Mouse (Mus musculus) hindbrain, embryonic 13.5 days (tissue): Measurements from ENCODE around the gene Ankmy2. TPM values are rescaled to one million over a fixed set of nuclear protein-coding genes. Genes with fewer than 3 reads are reported as not detected.
A peak's percentile ranks its signal among the peaks of the same experiment; 100 is the strongest.

Experiments
- ATAC-seq: fragments of 200-750 bp; cut with Nextera tagmentation; 2 replicates; pipeline ENCODE4 v1.8.0; 2017; ENCODE audit warnings: moderate TSS enrichment; ENCODE audit not compliant: low FRiP score
- H3K27ac ChIP-seq: fragments of 300-500 bp; sonication (generic); 2 replicates; pipeline ENCODE4 v1.5.1; 2015; ENCODE audit warnings: inconsistent platforms, mild to moderate bottlenecking, moderate library complexity
- H3K27me3 ChIP-seq: fragments of 300-500 bp; sonication (generic); 2 replicates; pipeline ENCODE4 v1.6.1; 2015; ENCODE audit warnings: mild to moderate bottlenecking, inconsistent platforms
- H3K36me3 ChIP-seq: fragments of 300-500 bp; sonication (generic); 2 replicates; pipeline ENCODE4 v1.6.1; 2015; ENCODE audit warnings: mild to moderate bottlenecking, inconsistent platforms
- H3K4me1 ChIP-seq: fragments of 300-500 bp; sonication (generic); replicated peaks from 2 replicates; pipeline ENCODE4 v1.6.1; 2015; ENCODE audit warnings: inconsistent platforms
- H3K4me2 ChIP-seq: fragments of 300-500 bp; sonication (generic); 2 replicates; pipeline ENCODE4 v1.6.1; 2015; ENCODE audit warnings: inconsistent platforms, mild to moderate bottlenecking, moderate library complexity
- H3K4me3 ChIP-seq: fragments of 300-500 bp; sonication (generic); 2 replicates; pipeline ENCODE4 v1.5.1; 2015; ENCODE audit warnings: mild to moderate bottlenecking, inconsistent platforms
- H3K9ac ChIP-seq: fragments of 300-500 bp; sonication (generic); 2 replicates; pipeline ENCODE4 v1.6.1; 2015; ENCODE audit warnings: mild to moderate bottlenecking, inconsistent platforms
- H3K9me3 ChIP-seq: fragments of 300-500 bp; sonication (generic); 2 replicates; pipeline ENCODE4 v1.6.1; 2016; ENCODE audit warnings: inconsistent platforms
- WGBS: fragments of 180-500 bp; shearing (Covaris S2); methylation state at CpG from one replicate; pipeline ENCODE4 v1.1.7; 2015; 5-methylcytosine and 5-hydroxymethylcytosine counted together
- polyA plus RNA-seq: library from polyadenylated mRNA; unstranded; fragments of >200 nt; fragmentation: Nextera tagmentation; extraction: Ambion mirVana; gene quantifications from 2 replicates; pipeline ENCODE4 v1.2.1, GENCODE M21; 2015

The Ankmy2 gene
- polyA plus RNA-seq, 1 experiment from 2014 or later, result 63.8 TPM

- H3K27me3 ChIP-seq, result no peaks in the 10 kb centered on the region
- 95% methylated on average over 3 of the region's 3 CpGs for WGBS
- H3K4me3 ChIP-seq, result no peak overlapping the region
- no peaks in the 10 kb centered on the region for H3K9me3 ChIP-seq
- H3K36me3 ChIP-seq, result peaks cover 44% of the 10 kb centered on the region
- H3K9ac ChIP-seq, result no peak overlapping the region
- no peak overlapping the region for H3K27ac ChIP-seq
- no peak for ATAC-seq
- H3K4me1 ChIP-seq, result 0 out of 2 replicates have a peak, but pooled peaks cover 5% of the 10 kb centered on the region
- no peak overlapping the region for H3K4me2 ChIP-seq
These were observed 21.5 kb upstream of the Ankmy2 start for GRCm38 (mm10) chr12:36135409-36135808.

DNA sequence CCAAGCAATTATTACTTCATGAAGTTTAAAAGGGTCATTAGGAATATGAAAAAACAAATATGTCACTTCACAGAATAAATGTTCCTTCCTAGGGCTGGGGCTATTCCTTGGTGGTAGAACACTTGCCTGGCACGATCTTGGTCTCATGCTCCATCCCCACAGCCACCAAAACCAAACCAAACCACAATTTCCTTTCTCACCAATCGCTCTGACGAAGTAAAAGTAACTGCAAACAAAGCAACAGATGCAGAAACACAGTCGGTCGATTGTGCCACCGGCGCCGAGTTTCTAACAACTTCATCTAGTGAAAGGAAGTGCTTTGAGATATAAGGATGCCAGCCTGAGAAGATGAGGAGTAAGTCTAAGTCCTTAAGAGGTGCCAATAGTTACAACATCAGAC, 20.6 kb upstream of the Ankmy2 start:
- Histone ChIP-seq H3K27me3 (no peaks in the 10 kb centered on the region), H3K27ac (no peak overlapping the region), H3K4me1 (0 out of 2 replicates have a peak, but pooled peaks cover 5% of the 10 kb centered on the region), H3K4me3 (no peak overlapping the region), H3K4me2 (no peak overlapping the region), H3K9ac (no peak overlapping the region), H3K36me3 (peaks cover 42% of the 10 kb centered on the region), H3K9me3 (no peaks in the 10 kb centered on the region)
- 98% methylated on average over 8 of the region's 8 CpGs for WGBS
- ATAC-seq, result no peak

DNA sequence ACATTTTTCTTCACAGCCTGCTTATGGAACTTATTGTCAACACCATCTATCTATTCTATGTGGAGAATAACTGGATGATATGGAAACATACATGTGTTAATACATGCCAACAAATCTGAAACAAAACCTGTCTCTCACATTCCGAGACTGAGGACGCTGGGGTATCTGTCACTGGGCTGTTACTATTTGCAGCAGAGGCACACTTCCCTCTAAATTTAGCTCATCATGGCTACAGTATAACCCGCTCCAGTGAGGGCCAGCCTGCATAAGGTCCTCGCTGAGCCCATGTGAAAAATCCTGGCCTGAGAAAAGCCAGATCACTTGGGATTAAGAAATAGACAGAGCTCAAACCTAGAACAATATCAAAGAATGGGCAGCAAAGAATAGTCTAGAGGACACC, 19.7 kb upstream of the Ankmy2 start:
- Histone ChIP-seq H3K4me2 (no peak overlapping the region), H3K4me3 (no peak overlapping the region), H3K36me3 (peaks cover 36% of the 10 kb centered on the region), H3K27me3 (no peaks in the 10 kb centered on the region), H3K27ac (no peak overlapping the region), H3K4me1 (0 out of 2 replicates have a peak, but pooled peaks cover 5% of the 10 kb centered on the region), H3K9me3 (no peaks in the 10 kb centered on the region), H3K9ac (no peak overlapping the region)
- no peak for ATAC-seq
- 94% methylated on average over 4 of the region's 4 CpGs for WGBS

GRCm38 (mm10) chr12:36140401-36140800, 16.5 kb upstream of the Ankmy2 start:
- no peak for ATAC-seq

DNA sequence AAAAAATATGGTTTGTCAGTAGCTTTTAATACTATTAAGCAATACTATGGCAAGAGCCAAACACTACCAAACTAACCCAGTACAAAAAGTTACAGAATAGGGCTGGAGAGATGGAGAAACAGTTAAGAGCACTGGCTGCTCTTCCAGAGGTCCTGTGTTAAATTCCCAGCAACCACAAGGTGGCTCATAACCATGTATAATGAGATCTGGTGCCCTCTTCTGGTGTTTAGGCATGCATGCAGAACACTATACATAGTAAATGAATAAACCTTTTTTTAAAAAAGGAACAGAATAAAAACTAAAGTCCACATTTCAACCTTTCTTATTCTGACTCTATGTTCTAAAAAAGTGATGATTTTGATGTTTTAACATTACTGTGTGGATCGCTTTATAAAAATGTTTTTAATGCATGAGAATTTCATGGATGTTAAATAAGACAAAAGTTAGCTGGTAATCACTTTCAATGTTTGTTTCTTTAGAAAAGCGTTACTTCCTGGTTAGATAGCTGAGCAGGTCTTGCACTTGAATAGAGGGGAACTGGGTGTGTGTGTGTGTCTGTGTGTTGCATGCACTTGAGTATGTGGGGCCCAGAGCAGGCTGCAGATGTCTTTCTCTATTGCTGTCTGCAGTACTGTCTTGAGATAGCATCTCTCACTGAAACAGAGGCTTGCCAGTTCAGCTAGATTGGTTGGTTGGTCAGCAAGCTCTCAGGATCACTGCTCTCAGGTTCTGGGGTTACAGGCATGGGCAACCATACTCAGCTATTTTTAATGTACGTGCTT, 10.5 kb upstream of the Ankmy2 start:
- WGBS, result 96% methylated on average over 3 of the region's 3 CpGs
- H3K4me3 ChIP-seq, result no peak overlapping the region
- no peak overlapping the region for H3K4me2 ChIP-seq
- H3K27ac ChIP-seq, result no peak overlapping the region
- peaks cover 3% of the 10 kb centered on the region; the same call in 1 of the 2 replicates for H3K4me1 ChIP-seq
- no peak overlapping the region for H3K9ac ChIP-seq
- H3K27me3 ChIP-seq, result no peaks in the 10 kb centered on the region
- no peak for ATAC-seq
- H3K36me3 ChIP-seq, result 0 out of 2 replicates have a peak, but pooled peaks cover 4% of the 10 kb centered on the region
- H3K9me3 ChIP-seq, result no peaks in the 10 kb centered on the region

More at GRCm38 (mm10) chr12:36140401-36140800, 16.5 kb upstream of the Ankmy2 start:
- H3K36me3 ChIP-seq, result peaks cover 14% of the 10 kb centered on the region
- H3K9ac ChIP-seq, result no peak overlapping the region
- 90% methylated on average over 6 of the region's 6 CpGs for WGBS
- H3K27ac ChIP-seq, result no peak overlapping the region
- no peaks in the 10 kb centered on the region for H3K27me3 ChIP-seq
- no peaks in the 10 kb centered on the region for H3K9me3 ChIP-seq
- H3K4me1 ChIP-seq, result no peaks in the 10 kb centered on the region
- no peak overlapping the region for H3K4me2 ChIP-seq
- no peak overlapping the region for H3K4me3 ChIP-seq

DNA sequence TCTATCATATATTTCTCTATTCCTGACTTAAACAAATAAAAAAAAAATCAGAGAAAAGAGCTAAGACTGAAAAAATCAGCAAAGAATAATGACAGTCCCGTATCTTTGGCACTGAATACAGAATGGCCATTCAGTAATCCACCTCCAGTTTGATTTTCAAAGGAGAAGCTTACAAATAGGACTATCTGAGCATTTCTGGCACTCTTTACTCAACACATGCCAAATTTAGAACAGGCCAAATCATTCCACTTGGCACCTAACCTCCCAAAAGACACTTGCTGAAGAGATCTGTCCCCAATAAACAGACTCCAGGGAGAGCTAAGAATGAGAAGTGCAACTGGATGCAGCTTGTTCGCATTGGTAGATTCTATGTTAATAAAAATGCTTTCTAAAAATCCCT, 6.6 kb upstream of the Ankmy2 start:
- Histone ChIP-seq H3K27ac (no peak overlapping the region), H3K36me3 (0 out of 2 replicates have a peak, but pooled peaks cover 4% of the 10 kb centered on the region), H3K27me3 (no peaks in the 10 kb centered on the region), H3K9ac (no peak overlapping the region), H3K4me2 (no peak overlapping the region), H3K4me3 (no peak overlapping the region), H3K9me3 (no peaks in the 10 kb centered on the region), H3K4me1 (peaks cover 23% of the 10 kb centered on the region)
- ATAC-seq, result no peak
- WGBS, result 91% methylated on average over 2 of the region's 2 CpGs

DNA sequence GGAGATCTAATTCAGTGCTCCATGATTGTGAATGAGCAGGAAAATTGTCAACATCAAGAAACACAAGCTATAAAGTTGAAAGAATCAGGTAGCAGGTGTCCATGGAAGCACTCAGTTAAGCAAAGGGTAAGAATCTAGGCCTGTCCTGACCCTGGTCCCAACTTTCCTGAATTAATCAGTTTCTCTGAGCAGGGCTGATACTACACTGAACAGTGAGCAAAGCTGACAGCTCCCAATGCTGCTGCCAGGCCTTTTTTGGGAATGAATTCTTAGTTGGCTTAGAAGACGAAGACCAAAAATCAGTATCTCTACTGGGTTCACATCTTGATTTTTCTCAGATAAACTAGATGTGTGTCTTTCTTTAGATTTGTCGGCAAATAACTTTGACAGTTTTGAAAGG, 6.2 kb upstream of the Ankmy2 start:
- H3K27me3 ChIP-seq, result no peaks in the 10 kb centered on the region
- no peak overlapping the region for H3K4me2 ChIP-seq
- H3K36me3 ChIP-seq, result 0 out of 2 replicates have a peak, but pooled peaks cover 2% of the 10 kb centered on the region
- no peak overlapping the region for H3K27ac ChIP-seq
- no peak overlapping the region for H3K4me3 ChIP-seq
- H3K9me3 ChIP-seq, result no peaks in the 10 kb centered on the region
- ATAC-seq, result no peak
- WGBS, result 92% methylated on average over 2 of the region's 2 CpGs
- H3K9ac ChIP-seq, result no peak overlapping the region
- peaks cover 25% of the 10 kb centered on the region for H3K4me1 ChIP-seq

- no peak for ATAC-seq
- H3K27ac ChIP-seq, result peak overlapping the region; percentile 95
- 10% methylated on average over 8 of the region's 8 CpGs for WGBS
These were observed 1.7 kb upstream of the Ankmy2 start for GRCm38 (mm10) chr12:36155141-36155641.

GRCm38 (mm10) chr12:36156101-36156636, 745 bp upstream of the Ankmy2 start:
- Histone ChIP-seq H3K4me1 (peaks cover 38% of the 10 kb centered on the region), H3K4me2 (peak overlapping the region; percentile 73), H3K4me3 (peak overlapping the region; percentile 95), H3K9ac (peak overlapping the region; percentile 96), H3K27me3 (no peaks in the 10 kb centered on the region), H3K36me3 (no peaks in the 10 kb centered on the region), H3K9me3 (no peaks in the 10 kb centered on the region), H3K27ac (peak overlapping the region; percentile 95)
- ATAC-seq, result peak; percentile 79
- under 1% methylated on average over 33 of the region's 33 CpGs for WGBS

More at GRCm38 (mm10) chr12:36155141-36155641, 1.7 kb upstream of the Ankmy2 start:
- no peaks in the 10 kb centered on the region for H3K9me3 ChIP-seq
- peak overlapping the region; percentile 96 for H3K9ac ChIP-seq
- H3K4me3 ChIP-seq, result peak overlapping the region; percentile 95
- peak overlapping the region; percentile 73 for H3K4me2 ChIP-seq
- H3K27me3 ChIP-seq, result no peaks in the 10 kb centered on the region
- H3K4me1 ChIP-seq, result peaks cover 41% of the 10 kb centered on the region
- H3K36me3 ChIP-seq, result no peaks in the 10 kb centered on the region

- peak; percentile 45 for ATAC-seq
- 0% methylated on average over 14 of the region's 14 CpGs for WGBS
- Histone ChIP-seq H3K9me3 (no peaks in the 10 kb centered on the region), H3K27ac (peak overlapping the region; percentile 95), H3K4me2 (peak overlapping the region; percentile 73), H3K4me3 (peak overlapping the region; percentile 95), H3K27me3 (no peaks in the 10 kb centered on the region), H3K9ac (peak overlapping the region; percentile 96), H3K4me1 (peaks cover 38% of the 10 kb centered on the region), H3K36me3 (no peaks in the 10 kb centered on the region)
These were observed 357 bp downstream of the Ankmy2 start for GRCm38 (mm10) chr12:36157304-36157637.

DNA sequence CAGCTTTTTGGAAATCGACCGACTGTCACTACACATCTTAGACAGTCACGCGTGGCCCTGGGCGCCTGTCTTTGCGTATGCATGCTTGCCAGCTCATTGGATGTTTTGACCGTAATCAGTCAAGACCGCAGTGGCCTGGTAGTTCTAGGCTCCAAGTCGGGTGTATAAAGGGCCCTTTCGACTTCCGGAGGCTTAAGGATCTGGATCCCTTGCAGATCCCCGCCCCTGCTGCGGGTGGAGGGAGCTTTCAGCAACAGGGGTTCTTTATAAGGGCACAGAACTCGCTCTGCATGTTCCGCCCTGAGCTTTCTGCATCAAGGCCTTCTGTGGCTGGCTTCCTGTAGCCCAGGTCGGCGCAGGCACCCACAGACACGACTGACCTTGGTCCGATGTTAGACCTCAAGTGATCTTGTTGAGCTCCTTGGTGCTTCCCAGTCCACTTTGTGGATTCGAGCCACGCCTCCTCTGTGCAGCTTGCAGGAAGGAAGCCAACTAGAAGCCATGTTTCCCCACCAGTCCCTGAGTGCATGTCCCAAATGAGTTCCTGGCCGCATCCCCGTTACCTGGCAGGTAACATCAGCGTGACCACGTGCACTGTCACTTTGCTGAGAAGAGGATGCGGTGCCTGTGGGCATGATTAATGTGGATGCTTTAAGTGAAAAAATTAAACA, 859 bp downstream of the Ankmy2 start, which contains the start of gene Bzw2:
Gene Bzw2, minus strand, starts transcription at position 443 of the 671 bp plus-strand sequence.
- Histone ChIP-seq H3K27ac (peak within 1 kb of the TSS; percentile 95), H3K4me1 (peaks cover 38% of the 10 kb centered on the region), H3K9ac (peak within 1 kb of the TSS; percentile 96), H3K9me3 (no peaks in the 10 kb centered on the region), H3K4me3 (peak within 1 kb of the TSS; percentile 95), H3K4me2 (peak within 1 kb of the TSS; percentile 73), H3K27me3 (no peaks in the 10 kb centered on the region), H3K36me3 (peaks cover 2% of the 10 kb centered on the region; the same call in 1 of the 2 replicates)
- 2% methylated on average over 26 of the region's 26 CpGs for whole genome bisulfite sequencing
- peak; percentile 11 for ATAC-seq

DNA sequence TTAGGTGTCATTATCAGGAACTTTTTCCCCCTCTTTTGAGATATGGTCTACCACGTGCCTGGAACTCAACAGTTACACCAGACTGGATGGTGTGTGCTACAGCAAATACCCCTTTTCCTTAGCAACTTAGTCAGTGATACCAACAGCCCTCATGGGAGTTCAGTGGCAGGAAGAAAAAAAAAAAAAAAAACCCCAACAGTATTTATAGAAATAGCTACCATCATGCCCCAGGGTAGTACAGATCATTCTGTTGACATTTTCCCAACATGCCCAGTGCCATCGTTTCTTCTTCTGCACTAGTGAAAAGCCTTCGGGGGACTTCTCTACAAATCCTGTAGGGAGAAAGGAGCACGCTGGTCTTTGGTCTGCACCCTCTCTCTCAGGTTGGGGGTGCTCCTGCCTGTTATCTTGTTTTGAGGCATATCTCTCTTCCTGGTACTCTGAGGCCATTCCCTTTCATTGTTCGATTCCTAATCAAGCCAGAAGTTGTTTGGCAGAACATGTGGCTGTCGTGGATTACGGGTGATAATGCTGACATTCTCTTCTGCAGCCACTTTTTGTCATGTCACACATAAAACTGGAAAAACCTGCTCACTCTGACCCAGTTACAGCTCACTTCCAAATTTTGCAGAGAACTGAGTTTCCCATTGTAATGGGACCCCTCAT, 7.3 kb downstream of the Ankmy2 start:
- Histone ChIP-seq H3K4me2 (no peak overlapping the region), H3K27ac (no peak overlapping the region), H3K4me1 (peaks cover 4% of the 10 kb centered on the region), H3K36me3 (peaks cover 18% of the 10 kb centered on the region), H3K9me3 (no peaks in the 10 kb centered on the region), H3K4me3 (no peak overlapping the region), H3K9ac (no peak overlapping the region), H3K27me3 (no peaks in the 10 kb centered on the region)
- ATAC-seq, result no peak
- WGBS, result 89% methylated on average over 7 of the region's 7 CpGs
